9 mouse cellular contexts compared by ENCODE assay signal in the genomic region with DNA sequence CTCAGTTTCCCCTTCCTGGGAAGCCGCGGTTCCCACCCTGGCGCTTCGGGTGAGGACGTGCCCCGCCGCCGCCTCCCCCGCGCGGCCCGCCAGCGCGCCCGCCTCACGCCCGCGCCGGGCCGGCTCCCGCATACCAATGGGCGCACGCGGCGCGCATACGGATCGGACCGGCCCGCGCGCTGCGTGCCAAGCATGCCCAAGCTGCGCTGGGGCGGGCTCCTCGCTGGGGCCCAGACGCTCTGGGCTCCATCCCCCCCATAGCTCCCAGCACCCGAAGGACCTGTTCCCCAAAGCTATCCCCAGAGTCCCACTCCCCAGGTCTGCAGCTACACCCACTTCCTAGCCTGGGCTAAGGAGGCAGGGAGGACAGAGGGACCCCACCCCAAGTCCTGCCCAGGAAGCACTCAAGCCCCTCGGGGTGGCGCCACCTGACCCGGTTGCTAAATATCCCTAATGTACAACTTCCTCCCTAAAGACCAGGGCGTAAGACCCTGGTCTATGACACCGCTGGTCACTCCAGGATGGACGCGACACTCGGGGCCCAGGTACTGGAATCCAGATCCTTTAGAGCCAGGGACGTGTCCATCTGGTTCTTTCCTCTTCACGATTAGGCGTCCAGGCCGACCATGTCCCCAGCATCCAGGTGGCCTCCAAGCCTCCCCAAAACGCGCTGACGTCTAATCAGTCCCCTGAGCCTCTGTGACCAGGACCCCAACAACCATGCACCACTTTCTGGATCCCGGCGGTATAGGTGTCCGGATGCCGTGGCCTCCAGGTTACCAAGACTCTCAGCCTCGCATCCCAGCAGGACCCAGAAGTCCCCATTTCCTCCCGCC. TPM values are rescaled to one million over a fixed set of nuclear protein-coding genes. Genes with fewer than 3 reads are reported as not detected.
DNase-seq lines count a peak whose midpoint lies in the region; ATAC-seq and TF ChIP-seq lines count a peak whose summit lies in the region.
"Had no signal": no experiment of that assay in that cellular context is flagged by ENCODE, and none has a peak within 500 bp of the region (broad histone marks: within the 10 kb centered on the region; RNA-seq: fewer than 3 reads in every experiment).

No protein-coding gene starts in this region.

- TF ChIP-seq CTCF in lung, adult 2 months (IDR thresholded peaks at IDR 0.05; ENCODE audit: insufficient read depth, low read length), result no peak
- no peak for TF ChIP-seq CTCF in olfactory bulb, adult 2 months (IDR thresholded peaks at IDR 0.05; ENCODE audit: insufficient read depth, low read depth, low read length)

- 2% methylated on average over 57 of the region's 59 CpGs for WGBS in lung, embryonic 15.5 days
- WGBS in lung, adult 2 months, result 2% methylated on average over 58 of the region's 59 CpGs
- 1% methylated on average over 59 of the region's 59 CpGs for WGBS in forebrain, embryonic 13.5 days
- WGBS in limb, embryonic 13.5 days, result 2% methylated on average over 59 of the region's 59 CpGs
- under 1% methylated on average over 49 of the region's 59 CpGs for WGBS in olfactory bulb, adult 2 months

- TF ChIP-seq POLR2A in lung, adult 2 months (IDR thresholded peaks at IDR 0.05; ENCODE audit: borderline replicate concordance, extremely low read depth, low read depth, low read length), result no peak
- no peak for TF ChIP-seq POLR2A in olfactory bulb, adult 2 months (IDR thresholded peaks at IDR 0.05; ENCODE audit: insufficient read depth, low read depth, low read length)

- peak overlapping the region; percentile 56 for H3K4me2 ChIP-seq in lung, embryonic 15.5 days
- peak overlapping the region; percentile 58 for H3K4me2 ChIP-seq in forebrain, embryonic 13.5 days
- H3K4me2 ChIP-seq in limb, embryonic 13.5 days (replicated peaks), result peak overlapping the region; percentile 60

- no peak for DNase-seq in lung, adult 2 months
- no peak for DNase-seq in cerebellum, adult 9-11 months
- no peak for DNase-seq in embryo, embryonic 10.5 days (ENCODE audit: low spot score)
- no peak for DNase-seq in cerebellum, adult 8-10 months
- DNase-seq: heart, postnatal 36 days had no signal

- H3K9ac ChIP-seq in lung, embryonic 15.5 days, result no peak overlapping the region
- peak overlapping the region; percentile 43; the same call in 1 of the 2 replicates for H3K9ac ChIP-seq in forebrain, embryonic 13.5 days
- H3K9ac ChIP-seq in limb, embryonic 13.5 days, result no peak overlapping the region

- peaks cover 68% of the 10 kb centered on the region for H3K27me3 ChIP-seq in lung, embryonic 15.5 days
- H3K27me3 ChIP-seq in forebrain, embryonic 13.5 days, result peaks cover 72% of the 10 kb centered on the region
- peaks cover 83% of the 10 kb centered on the region for H3K27me3 ChIP-seq in limb, embryonic 13.5 days

- no peaks in the 10 kb centered on the region for H3K36me3 ChIP-seq in lung, embryonic 15.5 days
- H3K36me3 ChIP-seq in forebrain, embryonic 13.5 days (ENCODE audit: poor library complexity, severe bottlenecking), result no peaks in the 10 kb centered on the region
- H3K36me3 ChIP-seq in limb, embryonic 13.5 days, result no peaks in the 10 kb centered on the region

- H3K4me3 ChIP-seq in lung, embryonic 15.5 days, result peak overlapping the region; percentile 32
- H3K4me3 ChIP-seq in lung, adult 2 months (replicated peaks; ENCODE audit: extremely low read depth, low read depth, low read length), result no peak overlapping the region
- peak overlapping the region; percentile 35 for H3K4me3 ChIP-seq in forebrain, embryonic 13.5 days
- peak overlapping the region; percentile 36 for H3K4me3 ChIP-seq in limb, embryonic 13.5 days
- peak overlapping the region; percentile 14; the same call in 1 of the 2 replicates for H3K4me3 ChIP-seq in olfactory bulb, adult 2 months (ENCODE audit: insufficient read depth, low read depth, low read length)

- peaks cover 17% of the 10 kb centered on the region for H3K4me1 ChIP-seq in lung, embryonic 15.5 days
- H3K4me1 ChIP-seq in lung, adult 2 months (ENCODE audit: control insufficient read depth, insufficient read depth, low read length), result no peaks in the 10 kb centered on the region
- peaks cover 28% of the 10 kb centered on the region for H3K4me1 ChIP-seq in forebrain, embryonic 13.5 days
- peaks cover 23% of the 10 kb centered on the region for H3K4me1 ChIP-seq in limb, embryonic 13.5 days
- peaks cover 21% of the 10 kb centered on the region for H3K4me1 ChIP-seq in olfactory bulb, adult 2 months (ENCODE audit: control insufficient read depth, insufficient read depth, low read length)

- H3K27ac ChIP-seq in lung, embryonic 15.5 days, result no peak overlapping the region
- H3K27ac ChIP-seq in forebrain, embryonic 13.5 days, result no peak overlapping the region
- H3K27ac ChIP-seq in limb, embryonic 13.5 days, result no peak overlapping the region
- H3K27ac ChIP-seq in olfactory bulb, adult 2 months (ENCODE audit: insufficient read depth, low read depth, low read length), result no peak overlapping the region

- H3K9me3 ChIP-seq in lung, embryonic 15.5 days, result no peaks in the 10 kb centered on the region
- no peaks in the 10 kb centered on the region for H3K9me3 ChIP-seq in forebrain, embryonic 13.5 days (replicated peaks)
- H3K9me3 ChIP-seq in limb, embryonic 13.5 days, result peaks cover 11% of the 10 kb centered on the region; the same call in 1 of the 2 replicates

- ATAC-seq in lung, embryonic 15.5 days (ENCODE audit: borderline replicate concordance, extremely low read depth, low FRiP score, low TSS enrichment), result 0 out of 2 replicates have a peak, but pooled peaks have one; percentile 6
- no peak for ATAC-seq in forebrain, embryonic 13.5 days
- no peak for ATAC-seq in limb, embryonic 13.5 days (ENCODE audit: low FRiP score, low read depth)

RNA-seq across cellular contexts. Expression of gene Npas1, which starts 1.5 kb away (rescaled TPM):
- polyA plus RNA-seq in lung, embryonic 15.5 days (2015; fragmentation: Nextera tagmentation; extraction: Ambion mirVana), result 0.21 and 0.26 TPM in 2 replicates
- not detected in 2 replicates for polyA plus RNA-seq in lung, adult 2 months (2012; rRNA removed)
- polyA plus RNA-seq in forebrain, embryonic 13.5 days (2015; fragmentation: Nextera tagmentation; extraction: Ambion mirVana), result 2.1 and 3.4 TPM in 2 replicates
- polyA plus RNA-seq in limb, embryonic 13.5 days (2015; fragmentation: Nextera tagmentation; extraction: Ambion mirVana), result 0.15 and 0.51 TPM in 2 replicates
- not detected in 2 replicates for polyA plus RNA-seq in olfactory bulb, adult 2 months (2012; ENCODE audit: insufficient read depth, insufficient read length, low replicate concordance, missing spikeins)

RNA-seq across cellular contexts. Expression of gene Tmem160, which starts 23.4 kb away (rescaled TPM):
- polyA plus RNA-seq in lung, embryonic 15.5 days (2015; fragmentation: Nextera tagmentation; extraction: Ambion mirVana), result 43.2 and 48.5 TPM in 2 replicates
- 129 and 205 TPM in 2 replicates for polyA plus RNA-seq in lung, adult 2 months (2012; rRNA removed)
- 55.7 and 56.4 TPM in 2 replicates for polyA plus RNA-seq in forebrain, embryonic 13.5 days (2015; fragmentation: Nextera tagmentation; extraction: Ambion mirVana)
- polyA plus RNA-seq in limb, embryonic 13.5 days (2015; fragmentation: Nextera tagmentation; extraction: Ambion mirVana), result 44.2 and 44.9 TPM in 2 replicates
- not detected in 2 replicates for polyA plus RNA-seq in olfactory bulb, adult 2 months (2012; ENCODE audit: insufficient read depth, insufficient read length, low replicate concordance, missing spikeins)

Comparison
In these comparisons a context has a peak if more than half of its experiments do, and no peak if none do; other contexts are left out.
1. RNA of gene Tmem160, which starts 23.4 kb away (polyA plus RNA-seq): 129 to 205 TPM in lung, adult 2 months, 55.7 to 56.4 TPM in forebrain, embryonic 13.5 days, 44.2 to 44.9 TPM in limb, embryonic 13.5 days and 43.2 to 48.5 TPM in lung, embryonic 15.5 days; not detected in olfactory bulb, adult 2 months; every median in the first group is over 10 times any median in the second.
2. Peak in every context shown above with its lines, with median percentiles within 50 percentile points of each other: H3K4me2 ChIP-seq.